Mouse (Mus musculus) spleen, postnatal 36 days (tissue): ENCODE measurements around the gene Plcb3.

Source experiments
- DNase-seq, 2 experiments: peaks; one replicate each; pipeline ENCODE4 v3.0.0; 2022; ENCODE audit warnings: low spot score in 2 of 2, mixed read lengths in 1 of 2

Plcb3 gene

GRCm38 (mm10) chr19:6920741-6921636, 55.3 kb downstream of the Plcb3 start:
- peak; percentile 68 to 76 for DNase-seq

GRCm38 (mm10) chr19:6919876-6920740, 56.2 kb downstream of the Plcb3 start:
- no peak for DNase-seq

GRCm38 (mm10) chr19:6919431-6919830, 56.8 kb downstream of the Plcb3 start:
- no peak for DNase-seq

GRCm38 (mm10) chr19:6918321-6918720, 57.9 kb downstream of the Plcb3 start:
- DNase-seq, result no peak

- no peak for DNase-seq
Observed at GRCm38 (mm10) chr19:6916496-6916895, 59.8 kb downstream of the Plcb3 start.

- DNase-seq, result no peak
Observed at GRCm38 (mm10) chr19:6915276-6915675, 61.0 kb downstream of the Plcb3 start.

- DNase-seq, result no peak
Observed at GRCm38 (mm10) chr19:6914540-6914939, 61.7 kb downstream of the Plcb3 start.

GRCm38 (mm10) chr19:6913991-6914390, 62.3 kb downstream of the Plcb3 start:
- DNase-seq, result no peak

GRCm38 (mm10) chr19:6913036-6913435, 63.2 kb downstream of the Plcb3 start:
- no peak for DNase-seq

GRCm38 (mm10) chr19:6912205-6912970, 63.9 kb downstream of the Plcb3 start:
- DNase-seq, result no peak

GRCm38 (mm10) chr19:6911101-6912074, 64.9 kb downstream of the Plcb3 start:
- DNase-seq, result no peak

GRCm38 (mm10) chr19:6910306-6910705, 66.0 kb downstream of the Plcb3 start:
- peak; percentile 60 to 63 for DNase-seq

GRCm38 (mm10) chr19:6909507-6910289, 66.6 kb downstream of the Plcb3 start, which contains the start of the genes Trmt112 and Prdx5:
TSS of gene Trmt112 (plus strand) at chr19:6909698.
TSS of gene Prdx5 (minus strand) at chr19:6910106.
- DNase-seq, result peak; percentile 90 to 91

GRCm38 (mm10) chr19:6909021-6909420, 67.2 kb downstream of the Plcb3 start:
- no peak for DNase-seq

GRCm38 (mm10) chr19:6907811-6908540, 68.3 kb downstream of the Plcb3 start:
- no peak for DNase-seq

- DNase-seq, result no peak
Observed at GRCm38 (mm10) chr19:6907094-6907493, 69.2 kb downstream of the Plcb3 start.

- no peak for DNase-seq
Observed at GRCm38 (mm10) chr19:6906199-6906598, 70.1 kb downstream of the Plcb3 start.

GRCm38 (mm10) chr19:6905498-6906159, 70.6 kb downstream of the Plcb3 start:
- no peak for DNase-seq
